Mouse (Mus musculus) heart, adult 8-10 months (tissue): ENCODE measurements at regions not wholly inside any gene's neighbourhood (a gene's known extent, or its start where the extent isn't known, plus 50 kb on each side); places are given as distances from the start of the nearest gene placed in this dataset.

Experiments used
- DNase-seq: peaks from one replicate; pipeline ENCODE4 v3.0.0; 2022; ENCODE audit warnings: low spot score

DNA sequence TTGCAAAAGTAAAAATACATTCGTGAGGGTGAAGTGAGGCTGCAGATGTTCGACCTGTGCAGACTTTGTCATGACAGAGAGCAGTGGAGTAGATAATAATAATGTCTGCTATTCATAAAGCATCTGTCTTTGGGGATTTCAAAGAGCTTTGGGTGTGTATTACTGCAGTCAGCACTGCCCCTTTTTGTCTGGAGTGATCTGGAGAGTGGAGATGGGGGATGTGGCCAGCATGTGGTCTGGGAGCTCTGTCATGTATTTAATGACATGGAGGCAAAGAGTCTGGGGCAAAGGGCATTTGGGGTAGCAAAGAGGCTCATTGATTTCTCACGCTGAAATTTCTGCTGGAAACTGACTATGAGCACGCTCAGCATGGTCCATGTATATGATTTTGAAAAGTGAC, 510.8 kb upstream of the Pou3f2 start:
- DNase-seq, result no peak

DNA sequence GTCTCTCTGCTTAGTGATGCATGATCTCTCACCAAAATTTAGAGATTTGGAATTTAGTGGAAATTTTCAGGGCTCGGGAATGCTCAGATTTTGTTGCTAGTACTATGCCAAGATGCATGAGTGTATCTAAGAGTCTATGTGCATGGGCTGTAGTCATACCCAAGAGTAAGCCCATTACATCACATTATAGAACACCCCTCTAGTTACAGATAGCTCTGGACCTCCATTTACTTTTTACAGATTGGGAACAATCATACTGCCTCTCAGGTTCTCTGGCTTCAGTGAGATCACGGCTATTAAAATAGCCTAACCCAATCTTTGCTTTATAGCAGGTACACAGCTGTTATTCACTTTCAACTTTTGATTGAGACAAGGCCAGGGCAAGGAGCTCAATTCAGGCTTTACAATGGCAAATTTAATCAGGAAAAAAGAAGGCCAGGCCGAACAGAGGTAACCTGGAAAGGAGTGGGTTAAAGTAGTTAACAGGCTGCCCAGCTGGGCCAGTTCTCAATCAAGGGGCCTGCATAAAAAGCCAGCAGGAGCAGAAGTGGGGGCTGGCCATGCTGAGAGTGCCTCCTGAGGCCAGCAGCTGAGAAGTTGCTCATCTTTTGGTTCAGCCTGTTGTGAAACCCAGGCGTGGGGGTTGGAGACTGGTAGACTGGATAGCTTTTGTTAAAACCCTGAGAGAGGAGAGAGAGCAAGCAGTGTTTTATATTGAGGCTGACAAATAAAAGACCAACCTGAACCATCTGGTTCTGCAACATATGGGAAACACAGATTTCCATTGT, 509.2 kb upstream of the Pou3f2 start:
- DNase-seq, result no peak

DNA sequence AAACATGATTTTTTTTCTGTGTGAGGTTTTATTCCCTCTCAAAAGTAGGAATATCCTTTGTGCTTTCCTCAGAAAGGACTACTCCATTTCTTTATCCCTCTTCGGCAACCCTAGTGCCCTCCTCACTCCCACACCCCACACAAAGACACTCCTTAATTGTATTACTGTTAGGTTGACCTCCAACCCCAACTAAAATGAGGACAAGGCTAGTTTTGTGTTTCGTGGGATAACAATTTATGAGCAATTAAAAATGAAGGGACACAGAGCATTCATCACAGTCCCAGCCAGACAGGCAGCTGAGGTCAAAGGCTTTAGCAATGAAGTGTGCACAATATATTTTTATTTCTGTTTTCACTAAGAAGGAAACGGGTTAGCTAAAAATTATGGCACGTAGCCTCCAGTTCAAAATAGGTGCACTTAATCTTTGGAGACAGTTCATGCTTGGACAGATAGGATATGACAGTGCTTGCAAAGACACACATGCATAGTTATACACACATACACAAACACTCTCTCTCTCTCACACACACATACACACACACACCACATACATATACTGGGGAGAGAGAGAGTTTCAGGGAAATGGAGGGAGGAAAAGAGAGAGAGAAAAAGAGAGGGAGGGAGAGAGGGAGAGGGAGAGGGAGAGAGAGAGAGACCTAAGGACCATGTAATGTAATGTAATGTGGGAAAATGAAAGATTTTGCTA, 498.8 kb upstream of the Pou3f2 start:
- no peak for DNase-seq

- DNase-seq, result no peak
Observed at GRCm38 (mm10) chr4:22973585-22974116, 485.5 kb upstream of the Pou3f2 start.

- no peak for DNase-seq
Observed at GRCm38 (mm10) chr4:22972784-22973584, 484.8 kb upstream of the Pou3f2 start.

GRCm38 (mm10) chr4:22971127-22971526, 483.0 kb upstream of the Pou3f2 start:
- no peak for DNase-seq

GRCm38 (mm10) chr4:22970495-22970894, 482.3 kb upstream of the Pou3f2 start:
- DNase-seq, result no peak

DNA sequence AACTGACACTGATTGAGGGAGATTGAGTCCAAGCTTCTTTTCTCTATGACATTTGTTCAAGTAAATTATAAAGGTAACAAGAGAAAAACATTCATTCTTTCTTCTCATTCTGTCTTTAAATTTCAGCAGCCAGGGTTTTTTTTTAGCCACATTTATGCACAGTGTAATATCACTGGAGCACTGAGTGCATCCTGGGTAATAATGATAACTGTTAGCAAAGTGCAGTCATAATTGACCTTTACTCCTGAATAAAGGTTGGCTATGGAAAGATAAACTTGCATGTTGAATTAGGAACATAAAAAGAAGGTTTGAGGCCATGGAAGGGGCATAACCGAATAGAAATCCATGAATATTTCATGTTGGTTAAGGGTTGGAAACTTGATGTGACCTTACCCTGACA, 461.3 kb upstream of the Pou3f2 start:
- DNase-seq, result no peak

DNA sequence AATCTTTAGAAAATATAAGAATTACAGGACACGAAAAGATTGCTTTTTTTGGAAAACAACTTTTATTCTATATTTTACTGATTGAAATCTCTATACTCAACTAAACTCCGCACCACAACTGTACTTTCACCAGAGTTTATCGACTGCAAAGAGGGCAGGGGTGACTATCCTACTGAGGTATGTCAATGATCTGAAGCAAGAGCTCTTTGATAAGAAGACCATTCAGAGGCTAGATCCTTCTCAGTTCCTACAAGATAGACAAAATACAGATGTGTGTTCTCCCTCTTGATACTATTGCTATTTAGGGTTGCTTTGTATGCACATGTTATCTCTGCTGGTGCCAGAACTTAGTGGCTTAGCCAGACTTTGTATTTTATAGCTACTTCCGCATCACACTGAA, 460.7 kb upstream of the Pou3f2 start:
- no peak for DNase-seq

DNA sequence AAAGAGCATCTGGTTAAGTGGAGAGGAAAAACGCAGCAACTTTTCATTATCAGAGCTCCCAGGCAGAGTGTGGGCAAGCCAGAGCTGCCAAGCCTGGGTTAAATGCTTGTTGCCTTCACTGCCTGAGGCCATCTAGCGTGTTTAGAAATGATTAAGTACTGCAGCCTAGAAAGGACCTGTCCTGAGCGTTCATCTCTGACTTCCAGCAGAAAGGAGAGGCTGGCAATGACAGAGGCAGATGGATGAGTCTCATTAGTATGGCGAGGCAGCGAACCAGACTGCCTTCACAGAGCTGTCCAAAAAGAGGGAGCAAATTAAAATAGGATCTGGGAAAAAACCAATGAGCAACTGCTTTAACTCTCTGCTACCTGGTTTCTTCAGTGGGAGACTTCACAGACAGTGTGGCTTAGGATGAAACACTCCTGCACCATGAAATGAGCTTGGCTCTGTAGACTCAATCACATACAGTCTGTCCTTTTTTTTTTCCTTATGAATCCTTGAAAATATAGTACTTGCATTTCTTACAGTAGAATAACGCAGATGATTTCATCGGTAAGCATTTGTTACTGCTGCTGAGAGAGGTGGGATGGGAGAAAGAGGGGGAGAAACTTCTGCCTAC, 458.7 kb upstream of the Pou3f2 start:
- no peak for DNase-seq

DNA sequence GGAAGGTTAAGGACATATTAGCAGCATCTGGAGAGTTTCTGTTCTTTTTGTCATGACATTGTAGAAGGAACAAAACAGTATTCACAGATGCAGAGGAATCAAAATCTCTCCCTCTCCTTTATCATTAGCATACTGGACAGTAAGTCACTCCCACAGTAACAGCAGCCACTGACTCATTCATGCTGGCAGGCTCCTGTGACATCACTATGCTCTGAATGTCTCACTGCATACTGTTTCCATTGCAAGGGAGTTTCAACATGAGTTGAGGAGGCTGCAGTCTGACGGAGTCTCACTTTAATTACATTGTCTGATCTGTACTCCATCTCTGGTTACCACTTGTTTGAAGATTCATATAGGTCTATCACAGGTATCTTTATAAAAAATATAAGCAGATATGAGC, 450.1 kb upstream of the Pou3f2 start:
- no peak for DNase-seq

- peak; percentile 30 for DNase-seq
Observed at GRCm38 (mm10) chr4:22924181-22924580, 436.0 kb upstream of the Pou3f2 start.

GRCm38 (mm10) chr4:22914886-22915285, 426.7 kb upstream of the Pou3f2 start:
- DNase-seq, result peak; percentile 16

DNA sequence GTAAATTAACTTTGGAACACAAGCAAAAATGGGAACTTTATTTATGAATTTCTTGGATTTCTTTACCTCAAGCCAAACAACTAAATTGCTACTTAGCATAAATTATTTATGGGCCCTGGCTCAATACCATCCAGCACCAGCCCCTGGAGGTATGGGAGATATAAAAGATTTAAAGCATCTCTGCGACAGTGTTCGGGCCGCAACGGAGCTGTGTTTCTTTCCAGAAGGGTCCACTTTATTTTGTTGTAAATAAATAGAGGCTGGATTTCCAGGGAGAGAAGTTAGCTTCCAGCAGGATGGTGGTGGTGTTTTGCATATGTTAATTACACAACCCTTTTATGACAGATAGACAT, 404.5 kb upstream of the Pou3f2 start:
- no peak for DNase-seq

GRCm38 (mm10) chr4:22891974-22892693, 404.0 kb upstream of the Pou3f2 start:
- no peak for DNase-seq

DNA sequence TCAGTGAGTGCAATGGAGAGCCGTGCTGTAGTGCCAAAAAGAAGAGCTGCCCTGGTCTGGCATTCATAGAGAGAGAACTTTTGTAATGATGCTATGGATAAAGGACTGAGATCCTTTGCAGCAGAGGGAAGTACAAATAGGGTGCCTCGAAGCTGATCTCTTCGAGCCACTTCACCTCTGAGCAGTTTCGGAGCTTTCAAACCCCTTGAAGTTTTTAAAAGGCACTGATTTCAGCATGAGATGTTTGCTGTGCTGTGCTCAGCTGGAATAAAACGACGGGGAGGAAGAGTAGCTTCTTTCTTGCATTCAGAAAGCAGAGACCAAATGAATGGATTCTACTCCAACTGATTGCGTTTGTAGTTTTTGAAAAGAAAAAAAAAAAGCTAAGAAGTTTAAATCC, 392.5 kb upstream of the Pou3f2 start:
- no peak for DNase-seq

- DNase-seq, result no peak
Observed at GRCm38 (mm10) chr4:22875392-22875791, 387.2 kb upstream of the Pou3f2 start.

- no peak for DNase-seq
Observed at GRCm38 (mm10) chr4:22836124-22836445, 347.9 kb upstream of the Pou3f2 start.

GRCm38 (mm10) chr4:22835381-22836123, 347.4 kb upstream of the Pou3f2 start:
- DNase-seq, result no peak

GRCm38 (mm10) chr4:22833851-22834440, 345.8 kb upstream of the Pou3f2 start:
- no peak for DNase-seq
